Mouse (Mus musculus): ENCODE results near the gene Aak1. TPM values are rescaled to one million over a fixed set of nuclear protein-coding genes. Genes with fewer than 3 reads are reported as not detected.

Gene Aak1
- total and polyA plus RNA-seq, 2 experiments from 2014 or later, result 9.2 to 46.7 TPM

DNA sequence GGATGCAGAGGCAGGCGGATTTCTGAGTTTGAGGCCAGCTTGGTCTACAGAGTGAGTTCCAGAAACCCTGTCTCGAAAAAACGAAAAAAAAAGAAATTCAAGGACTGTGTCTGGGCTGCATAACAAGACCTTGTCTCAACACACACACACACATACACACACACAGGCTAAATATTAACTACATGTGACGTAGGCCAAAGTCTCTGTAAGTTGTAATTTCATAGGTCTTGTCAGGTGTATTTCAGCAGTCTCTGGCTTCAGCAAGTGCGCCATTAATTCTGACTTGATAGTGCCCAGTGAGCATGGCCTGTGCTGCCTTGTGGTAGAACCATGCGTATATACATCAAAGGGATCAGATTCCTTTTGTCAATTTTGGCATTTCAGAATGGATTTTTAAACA lies 152.7 kb downstream of the Aak1 start:
- no peak for TF ChIP-seq CTCF (IDR thresholded peaks at IDR 0.05; ENCODE audit: low read depth)
- TF ChIP-seq EP300 (IDR thresholded peaks at IDR 0.05; ENCODE audit: low read depth), result no peak
- Histone ChIP-seq H3K4me3 (ENCODE audit: low read depth, low read length) (no peak overlapping the region), H3K4me2 (ENCODE audit: low read depth, low read length) (no peak overlapping the region), H3K9me3 (replicated peaks; ENCODE audit: control insufficient read depth, low read length) (no peaks in the 10 kb centered on the region), H3K27ac (ENCODE audit: low read depth) (peak overlapping the region; percentile 64), H3K36me3 (replicated peaks; ENCODE audit: control insufficient read depth, insufficient read depth, low read length) (peaks cover 19% of the 10 kb centered on the region), H3K27me3 (ENCODE audit: control insufficient read depth, insufficient read depth, low read length) (no peaks in the 10 kb centered on the region), H3K4me1 (ENCODE audit: control insufficient read depth, insufficient read depth) (peaks cover 7% of the 10 kb centered on the region), H3K9ac (replicated peaks; ENCODE audit: low read depth, low read length) (no peak overlapping the region)
- no peak for ATAC-seq (ENCODE audit: insufficient read depth, low read depth)
- 93% methylated on average over 6 of the region's 6 CpGs for WGBS
- no peak for DNase-seq (ENCODE audit: low spot score)

DNA sequence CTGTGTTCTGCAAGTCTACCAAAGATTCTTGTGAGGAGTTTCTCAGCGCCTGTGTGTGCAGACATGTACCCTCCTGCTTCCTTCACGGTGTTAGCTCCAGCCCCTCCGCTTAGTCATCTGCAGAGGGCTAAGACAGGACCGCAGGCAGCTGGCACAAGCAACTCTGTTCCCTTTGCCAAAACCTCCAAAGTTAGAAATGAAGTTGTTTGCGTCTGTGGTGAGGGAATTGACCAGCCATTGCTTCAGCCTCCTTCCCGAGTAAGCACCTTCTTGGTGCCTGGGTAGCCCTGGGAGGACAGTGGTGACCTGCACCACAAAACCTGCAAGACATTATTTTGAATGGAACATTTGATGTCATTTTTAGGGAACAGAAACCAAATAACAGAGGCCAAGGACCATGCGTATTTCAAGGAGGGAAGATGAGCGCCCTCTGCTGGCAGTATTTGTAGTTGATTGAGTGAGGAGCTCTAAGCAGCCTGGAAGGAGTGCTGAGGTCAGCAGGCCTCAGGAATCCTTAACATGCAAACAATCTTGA lies 153.3 kb downstream of the Aak1 start:
- 33% methylated on average over 8 of the region's 8 CpGs for WGBS
- no peak overlapping the region for H3K9ac ChIP-seq (replicated peaks; ENCODE audit: low read depth, low read length)
- DNase-seq (ENCODE audit: low spot score), result peak; percentile 64
- peaks cover 19% of the 10 kb centered on the region for H3K36me3 ChIP-seq (replicated peaks; ENCODE audit: control insufficient read depth, insufficient read depth, low read length)
- H3K4me2 ChIP-seq (ENCODE audit: low read depth, low read length), result peak overlapping the region; percentile 24; the same call in 1 of the 2 replicates
- H3K9me3 ChIP-seq (replicated peaks; ENCODE audit: control insufficient read depth, low read length), result no peaks in the 10 kb centered on the region
- H3K27ac ChIP-seq (ENCODE audit: low read depth), result peak overlapping the region; percentile 64
- peak; percentile 75 for ATAC-seq (ENCODE audit: insufficient read depth, low read depth)
- peaks cover 7% of the 10 kb centered on the region; the same call in 1 of the 2 replicates for H3K4me1 ChIP-seq (ENCODE audit: control insufficient read depth, insufficient read depth)
- peak; percentile 87 for TF ChIP-seq CTCF (IDR thresholded peaks at IDR 0.05; ENCODE audit: low read depth)
- no peak for TF ChIP-seq EP300 (IDR thresholded peaks at IDR 0.05; ENCODE audit: low read depth)
- H3K4me3 ChIP-seq (ENCODE audit: low read depth, low read length), result no peak overlapping the region
- H3K27me3 ChIP-seq (ENCODE audit: control insufficient read depth, insufficient read depth, low read length), result no peaks in the 10 kb centered on the region

DNA sequence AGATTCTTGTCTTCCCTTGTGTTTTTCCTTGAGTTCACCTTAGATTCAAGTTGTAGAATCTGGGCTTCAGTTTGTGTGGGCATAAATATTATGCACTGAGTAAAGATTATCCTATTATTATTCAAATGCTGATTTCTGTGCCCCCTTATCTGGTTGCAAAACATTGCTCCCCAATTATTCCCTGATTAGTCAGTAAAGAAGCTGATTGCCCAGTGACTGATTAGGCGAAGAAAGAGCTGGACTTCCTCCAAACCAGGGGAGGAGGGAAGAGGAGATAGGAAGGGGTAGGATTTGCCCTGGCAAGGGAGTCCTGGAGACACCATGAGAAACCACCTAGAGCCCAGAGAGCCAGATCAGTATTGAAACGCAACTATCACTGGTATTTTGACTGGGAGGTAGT lies 154.8 kb downstream of the Aak1 start:
- H3K27ac ChIP-seq (ENCODE audit: low read depth), result no peak overlapping the region
- WGBS, result 68% methylated on average over 2 of the region's 2 CpGs
- TF ChIP-seq EP300 (IDR thresholded peaks at IDR 0.05; ENCODE audit: low read depth), result no peak
- no peak for TF ChIP-seq CTCF (IDR thresholded peaks at IDR 0.05; ENCODE audit: low read depth)
- no peak overlapping the region for H3K4me3 ChIP-seq (ENCODE audit: low read depth, low read length)
- H3K9ac ChIP-seq (replicated peaks; ENCODE audit: low read depth, low read length), result no peak overlapping the region
- no peaks in the 10 kb centered on the region for H3K9me3 ChIP-seq (replicated peaks; ENCODE audit: control insufficient read depth, low read length)
- H3K4me2 ChIP-seq (ENCODE audit: low read depth, low read length), result no peak overlapping the region
- ATAC-seq (ENCODE audit: insufficient read depth, low read depth) (no peak), DNase-seq (ENCODE audit: low spot score) (no peak)
- peaks cover 7% of the 10 kb centered on the region; the same call in 1 of the 2 replicates for H3K4me1 ChIP-seq (ENCODE audit: control insufficient read depth, insufficient read depth)
- H3K36me3 ChIP-seq (replicated peaks; ENCODE audit: control insufficient read depth, insufficient read depth, low read length), result peaks cover 10% of the 10 kb centered on the region
- H3K27me3 ChIP-seq (ENCODE audit: control insufficient read depth, insufficient read depth, low read length), result no peaks in the 10 kb centered on the region

DNA sequence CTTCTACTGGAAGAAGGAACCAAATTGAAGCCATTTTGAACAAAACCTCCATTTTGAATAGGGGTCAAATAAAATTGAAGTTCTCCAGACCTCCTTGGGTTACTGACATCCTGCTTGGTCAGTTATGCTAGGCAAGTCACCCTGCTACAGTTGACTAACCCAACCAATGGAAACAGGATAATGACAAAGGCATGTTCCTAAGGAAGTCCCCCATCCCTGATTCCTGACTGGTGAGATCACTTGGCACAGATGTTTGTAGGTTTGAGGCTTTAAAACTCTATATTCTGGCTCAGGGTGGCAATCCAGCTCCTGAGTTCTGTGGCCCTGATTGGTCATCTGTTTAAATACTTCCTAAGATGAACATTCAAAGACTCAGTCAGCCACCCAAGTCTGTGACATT lies 156.3 kb downstream of the Aak1 start:
- Histone ChIP-seq H3K4me3 (ENCODE audit: low read depth, low read length) (no peak overlapping the region), H3K27ac (ENCODE audit: low read depth) (no peak overlapping the region), H3K4me1 (ENCODE audit: control insufficient read depth, insufficient read depth) (peaks cover 7% of the 10 kb centered on the region; the same call in 1 of the 2 replicates), H3K36me3 (replicated peaks; ENCODE audit: control insufficient read depth, insufficient read depth, low read length) (no peaks in the 10 kb centered on the region; the same call in 1 of the 2 replicates), H3K9ac (replicated peaks; ENCODE audit: low read depth, low read length) (no peak overlapping the region), H3K4me2 (ENCODE audit: low read depth, low read length) (no peak overlapping the region), H3K9me3 (replicated peaks; ENCODE audit: control insufficient read depth, low read length) (no peaks in the 10 kb centered on the region), H3K27me3 (ENCODE audit: control insufficient read depth, insufficient read depth, low read length) (no peaks in the 10 kb centered on the region)
- ATAC-seq (ENCODE audit: insufficient read depth, low read depth) (no peak), DNase-seq (ENCODE audit: low spot score) (no peak)
- TF ChIP-seq EP300 (IDR thresholded peaks at IDR 0.05; ENCODE audit: low read depth) (no peak), CTCF (IDR thresholded peaks at IDR 0.05; ENCODE audit: low read depth) (no peak)

DNA sequence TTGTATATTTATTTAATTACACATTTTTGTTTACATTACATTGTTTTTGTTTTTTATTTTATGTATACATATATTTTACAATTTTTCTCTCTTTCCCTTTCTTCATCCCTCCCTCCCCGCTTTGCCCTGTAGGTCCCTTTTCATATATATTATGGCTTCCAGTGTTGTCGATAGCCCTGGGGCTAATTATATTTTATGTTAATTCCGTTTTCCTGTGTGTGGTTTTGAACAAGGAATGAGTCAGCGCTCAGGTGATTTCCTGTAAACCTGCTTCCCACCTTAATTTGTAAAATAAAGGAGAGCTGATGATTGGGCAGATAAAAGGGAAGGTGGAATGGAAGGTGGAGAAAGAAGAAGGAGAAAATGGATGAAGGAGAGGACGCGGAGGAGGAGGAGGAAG lies 159.6 kb downstream of the Aak1 start, which contains the start of gene Nfu1:
Gene Nfu1, plus strand, starts transcription at position 350 of the 400 bp plus-strand sequence.
- Histone ChIP-seq H3K4me1 (ENCODE audit: control insufficient read depth, insufficient read depth) (no peaks in the 10 kb centered on the region), H3K4me3 (ENCODE audit: low read depth, low read length) (peak within 1 kb of the TSS; percentile 74), H3K27me3 (ENCODE audit: control insufficient read depth, insufficient read depth, low read length) (no peaks in the 10 kb centered on the region), H3K27ac (ENCODE audit: low read depth) (peak within 1 kb of the TSS; percentile 92), H3K9ac (replicated peaks; ENCODE audit: low read depth, low read length) (peak within 1 kb of the TSS; percentile 84), H3K4me2 (ENCODE audit: low read depth, low read length) (peak within 1 kb of the TSS; percentile 66), H3K36me3 (replicated peaks; ENCODE audit: control insufficient read depth, insufficient read depth, low read length) (no peaks in the 10 kb centered on the region; the same call in none of the 2 replicates), H3K9me3 (replicated peaks; ENCODE audit: control insufficient read depth, low read length) (no peaks in the 10 kb centered on the region)
- no peak for ATAC-seq (ENCODE audit: insufficient read depth, low read depth)
- 77% methylated on average over 6 of the region's 6 CpGs for WGBS
- no peak for DNase-seq (ENCODE audit: low spot score)
- TF ChIP-seq CTCF (IDR thresholded peaks at IDR 0.05; ENCODE audit: low read depth) (no peak), EP300 (IDR thresholded peaks at IDR 0.05; ENCODE audit: low read depth) (no peak)
